Mouse (Mus musculus) G1E (cell line): ENCODE measurements around the gene Olfr1271. TPM values are rescaled to one million over a fixed set of nuclear protein-coding genes. Genes with fewer than 3 reads are reported as not detected.
"Not testable (repeated sequence)": the region's sequence is repeated elsewhere in the genome, so short reads cannot be mapped to it uniquely, and the experiment has no call there.

Experiments
- ATAC-seq: 2 replicates; pipeline ENCODE4 v1.8.0; 2016; ENCODE audit warnings: mild to moderate bottlenecking; ENCODE audit not compliant: insufficient number of reproducible peaks, poor library complexity, low FRiP score, severe bottlenecking; ENCODE audit errors: extremely low read depth
- DNase-seq: peaks from one replicate; pipeline ENCODE4 v3.0.0; 2012; ENCODE audit warnings: low spot score
- H3K27me3 ChIP-seq: 2 replicates; pipeline ENCODE4 v1.6.1; 2012; ENCODE audit warnings: mild to moderate bottlenecking, low read length, inconsistent platforms; ENCODE audit not compliant: insufficient read depth
- H3K36me3 ChIP-seq: replicated peaks from 2 replicates; pipeline ENCODE3; 2012; ENCODE audit warnings: mild to moderate bottlenecking, inconsistent platforms
- H3K4me1 ChIP-seq: 2 replicates; pipeline ENCODE4 v1.6.1; 2012; ENCODE audit warnings: low read depth, low read length, inconsistent platforms, mixed read lengths; ENCODE audit not compliant: insufficient read depth
- H3K4me3 ChIP-seq: 2 replicates; pipeline ENCODE4 v1.5.1; 2012; ENCODE audit warnings: low read depth, mild to moderate bottlenecking, inconsistent platforms, low read length, moderate library complexity, mixed read lengths
- H3K9me3 ChIP-seq: replicated peaks from 2 replicates; pipeline ENCODE4 v1.6.1; 2012; ENCODE audit warnings: inconsistent platforms
- CTCF ChIP-seq: IDR thresholded peaks from 2 replicates; pipeline ENCODE4 v1.5.1; 2012; ENCODE audit warnings: low read depth, low read length, inconsistent platforms, mixed read lengths
- GATA1 ChIP-seq: IDR thresholded peaks from 2 replicates; pipeline ENCODE4 v1.6.1; 2012; ENCODE audit warnings: borderline replicate concordance, low read length, inconsistent platforms, mixed read lengths
- GATA2 ChIP-seq: IDR thresholded peaks from 2 replicates; pipeline ENCODE4 v1.6.1; 2012; ENCODE audit warnings: low read depth, low read length, inconsistent platforms, borderline replicate concordance
- POLR2AphosphoS5 ChIP-seq: IDR thresholded peaks from 2 replicates; pipeline ENCODE4 v1.6.1; 2012; ENCODE audit warnings: low read depth, low read length, inconsistent platforms; ENCODE audit not compliant: insufficient replicate concordance
- TAL1 ChIP-seq: conservative IDR thresholded peaks from 2 replicates; pipeline ENCODE4 v1.6.1; 2012; ENCODE audit warnings: low read depth, low read length, inconsistent platforms, mixed read lengths
- polyA plus RNA-seq: library from polyadenylated mRNA; stranded (reverse); fragments of >175 nt; gene quantifications from 2 replicates; pipeline ENCODE4 v1.2.3, GENCODE M21; 2012
- total RNA-seq, 2 experiments: library from RNA; stranded (forward) in 1 of 2; stranded (reverse) in 1 of 2; fragments of 200-1000 nt in 1 of 2; fragments of >200 nt in 1 of 2; fragmentation: Nextera tagmentation in 1 of 2; gene quantifications; 2 replicates each; pipeline ENCODE4 v1.2.3; 2014 to 2017

Olfr1271 gene
- not detected in 2 replicates for total RNA-seq (2014; fragmentation: Nextera tagmentation)
- 0.05 and 0.06 TPM in 2 replicates for total RNA-seq (2017)
- polyA plus RNA-seq = not detected in 2 replicates

- TF ChIP-seq CTCF (no peak), POLR2AphosphoS5 (no peak), GATA1 (no peak), TAL1 (no peak), GATA2 (no peak)
- no peaks in the 10 kb centered on the region for H3K9me3 ChIP-seq
- H3K27me3 ChIP-seq = no peaks in the 10 kb centered on the region
- H3K36me3 ChIP-seq = no peaks in the 10 kb centered on the region
- no peak within 1 kb of the TSS for H3K4me3 ChIP-seq
- no peak for ATAC-seq
- no peak for DNase-seq
- no peaks in the 10 kb centered on the region for H3K4me1 ChIP-seq
These were observed at the start of gene Olfr1271 for GRCm38 (mm10) chr2:90270932-90271331. Olfr1271 (minus strand) TSS chr2:90271032.

DNA sequence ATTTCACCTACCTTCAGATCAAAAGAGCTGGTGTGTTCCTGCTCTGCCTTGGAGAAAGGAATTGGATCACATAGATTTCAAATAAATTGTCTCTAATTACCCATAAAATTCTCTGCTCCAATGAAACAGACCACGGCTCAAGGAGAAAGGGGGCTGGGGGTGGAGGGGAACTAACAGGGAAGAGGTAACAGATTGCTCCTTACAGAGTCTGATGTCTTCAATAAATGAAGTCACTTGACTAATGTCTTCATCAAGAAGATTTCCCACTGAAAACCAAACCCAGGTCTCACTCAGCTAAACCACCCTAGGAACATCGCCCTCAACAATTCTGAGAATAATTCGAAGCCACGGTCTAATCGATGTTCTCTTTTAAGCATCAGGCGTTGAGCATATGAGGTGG, 21.9 kb upstream of the Olfr1271 start, which contains the start of gene Olfr1272:
Olfr1272 (minus strand) TSS at position 101 of the 400 bp plus-strand sequence.
- H3K9me3 ChIP-seq = 0 out of 2 replicates have a peak, but pooled peaks cover 2% of the 10 kb centered on the region
- H3K36me3 ChIP-seq = no peaks in the 10 kb centered on the region
- no peak for ATAC-seq

GRCm38 (mm10) chr2:90257492-90257891, 13.3 kb downstream of the Olfr1271 start, which contains the start of gene Olfr142:
Olfr142 (minus strand) TSS chr2:90257592.
- TF ChIP-seq POLR2AphosphoS5 = no peak
- TF ChIP-seq TAL1 = no peak
- no peak for TF ChIP-seq CTCF
- no peak for TF ChIP-seq GATA1
- no peak for TF ChIP-seq GATA2
- H3K27me3 ChIP-seq = no peaks in the 10 kb centered on the region

More for the DNA sequence above, 21.9 kb upstream of the Olfr1271 start, which contains the start of gene Olfr1272:
- H3K4me1 ChIP-seq = no peaks in the 10 kb centered on the region
- no peak within 1 kb of the TSS for H3K4me3 ChIP-seq
- H3K27me3 ChIP-seq = no peaks in the 10 kb centered on the region
- TF ChIP-seq GATA1 (no peak), POLR2AphosphoS5 (no peak), CTCF (no peak), GATA2 (no peak), TAL1 (no peak)
- DNase-seq = no peak

GRCm38 (mm10) chr2:90224393-90224792, 46.4 kb downstream of the Olfr1271 start, which contains the start of gene Olfr1506:
Olfr1506 (minus strand) TSS chr2:90224493.
- DNase-seq, H3K4me1 ChIP-seq, H3K36me3 ChIP-seq, H3K27me3 ChIP-seq, H3K9me3 ChIP-seq, ATAC-seq, H3K4me3 ChIP-seq: not testable (repeated sequence)

More at GRCm38 (mm10) chr2:90257492-90257891, 13.3 kb downstream of the Olfr1271 start, which contains the start of gene Olfr142:
- H3K4me1 ChIP-seq = no peaks in the 10 kb centered on the region
- no peak within 1 kb of the TSS for H3K4me3 ChIP-seq
- DNase-seq (no peak), ATAC-seq (no peak)
- H3K36me3 ChIP-seq = no peaks in the 10 kb centered on the region
- H3K9me3 ChIP-seq = peaks cover 6% of the 10 kb centered on the region

Other genes starting within 250 kb of the Olfr1271 start
- gene Olfr1264, start 245.5 kb downstream of the Olfr1271 start, total RNA-seq (2014; fragmentation: Nextera tagmentation) = not detected in 2 replicates
- gene Olfr1264, start 245.5 kb downstream of the Olfr1271 start, total RNA-seq (2017) = 0.06 and 0.22 TPM in 2 replicates
- gene Olfr1264, start 245.5 kb downstream of the Olfr1271 start, polyA plus RNA-seq = not detected in 2 replicates
- gene Olfr1265, start 235.7 kb downstream of the Olfr1271 start, total RNA-seq (2014; fragmentation: Nextera tagmentation) = not detected in 2 replicates
- gene Olfr1265, start 235.7 kb downstream of the Olfr1271 start, total RNA-seq (2017) = 0.38 TPM in 1 of 2 replicates, not detected in the other
- not detected in 2 replicates for gene Olfr1265, start 235.7 kb downstream of the Olfr1271 start, polyA plus RNA-seq
- not detected in 2 replicates for gene Olfr140, start 207.4 kb downstream of the Olfr1271 start, total RNA-seq (2014; fragmentation: Nextera tagmentation)
- 0.05 and 0.12 TPM in 2 replicates for gene Olfr140, start 207.4 kb downstream of the Olfr1271 start, total RNA-seq (2017)
- gene Olfr140, start 207.4 kb downstream of the Olfr1271 start, polyA plus RNA-seq = not detected in 2 replicates
- not detected in 2 replicates for gene Olfr1269, start 149.6 kb downstream of the Olfr1271 start, total RNA-seq (2014; fragmentation: Nextera tagmentation)
- 0.33 TPM in 1 of 2 replicates, not detected in the other for gene Olfr1269, start 149.6 kb downstream of the Olfr1271 start, total RNA-seq (2017)
- not detected in 2 replicates for gene Olfr1269, start 149.6 kb downstream of the Olfr1271 start, polyA plus RNA-seq
- gene Olfr32, start 128.7 kb downstream of the Olfr1271 start, total RNA-seq (2014; fragmentation: Nextera tagmentation) = not detected in 2 replicates
- 0.12 and 0.16 TPM in 2 replicates for gene Olfr32, start 128.7 kb downstream of the Olfr1271 start, total RNA-seq (2017)
- gene Olfr32, start 128.7 kb downstream of the Olfr1271 start, polyA plus RNA-seq = not detected in 2 replicates
- gene Olfr1270, start 117.9 kb downstream of the Olfr1271 start, total RNA-seq (2014; fragmentation: Nextera tagmentation) = not detected in 2 replicates
- 0.12 and 0.27 TPM in 2 replicates for gene Olfr1270, start 117.9 kb downstream of the Olfr1271 start, total RNA-seq (2017)
- gene Olfr1270, start 117.9 kb downstream of the Olfr1271 start, polyA plus RNA-seq = not detected in 2 replicates
- not detected in 2 replicates for gene Olfr1506, start 46.5 kb downstream of the Olfr1271 start, total RNA-seq (2014; fragmentation: Nextera tagmentation)
- not detected in 2 replicates for gene Olfr1506, start 46.5 kb downstream of the Olfr1271 start, total RNA-seq (2017)
- gene Olfr1506, start 46.5 kb downstream of the Olfr1271 start, polyA plus RNA-seq = not detected in 2 replicates
- not detected in 2 replicates for gene Olfr142, start 13.4 kb downstream of the Olfr1271 start, total RNA-seq (2014; fragmentation: Nextera tagmentation)
- 0.06 and 0.16 TPM in 2 replicates for gene Olfr142, start 13.4 kb downstream of the Olfr1271 start, total RNA-seq (2017)
- gene Olfr142, start 13.4 kb downstream of the Olfr1271 start, polyA plus RNA-seq = not detected in 2 replicates
- not detected in 2 replicates for gene Olfr1272, start 21.8 kb upstream of the Olfr1271 start, total RNA-seq (2014; fragmentation: Nextera tagmentation)
- 0.05 and 0.06 TPM in 2 replicates for gene Olfr1272, start 21.8 kb upstream of the Olfr1271 start, total RNA-seq (2017)
- gene Olfr1272, start 21.8 kb upstream of the Olfr1271 start, polyA plus RNA-seq = not detected in 2 replicates
- gene Gm13769, start 51.2 kb upstream of the Olfr1271 start, total RNA-seq (2014; fragmentation: Nextera tagmentation) = not detected in 2 replicates
- 0.12 TPM in 1 of 2 replicates, not detected in the other for gene Gm13769, start 51.2 kb upstream of the Olfr1271 start, total RNA-seq (2017)
- gene Gm13769, start 51.2 kb upstream of the Olfr1271 start, polyA plus RNA-seq = not detected in 2 replicates
- not detected in 2 replicates for gene Olfr1274-ps, start 127.7 kb upstream of the Olfr1271 start, total RNA-seq (2014; fragmentation: Nextera tagmentation)
- 0.05 and 0.06 TPM in 2 replicates for gene Olfr1274-ps, start 127.7 kb upstream of the Olfr1271 start, total RNA-seq (2017)
- gene Olfr1274-ps, start 127.7 kb upstream of the Olfr1271 start, polyA plus RNA-seq = not detected in 2 replicates